Mouse (Mus musculus) heart, postnatal 0 days (tissue): ENCODE data around the gene Cpa5. TPM values are rescaled to one million over a fixed set of nuclear protein-coding genes. Genes with fewer than 3 reads are reported as not detected.

Experiments used
- ATAC-seq: fragments of 200-750 bp; cut with Nextera tagmentation; 2 replicates; pipeline ENCODE4 v1.8.0; 2017; ENCODE audit warnings: low read depth, moderate number of reproducible peaks, moderate library complexity; ENCODE audit not compliant: insufficient read depth
- DNase-seq: peaks from one replicate; pipeline ENCODE4 v3.0.0-alpha.2; 2016; ENCODE audit warnings: low spot score
- H3K27ac ChIP-seq: fragments of 300-500 bp; sonication (generic); 2 replicates; pipeline ENCODE4 v1.5.1; 2014; ENCODE audit warnings: low read depth, mild to moderate bottlenecking
- H3K27me3 ChIP-seq: fragments of 300-500 bp; sonication (generic); 2 replicates; pipeline ENCODE4 v1.6.1; 2014; ENCODE audit warnings: low read length, mixed read lengths; ENCODE audit not compliant: control insufficient read depth, insufficient read depth
- H3K36me3 ChIP-seq: fragments of 300-500 bp; sonication (generic); replicated peaks from 2 replicates; pipeline ENCODE4 v1.6.1; 2014; ENCODE audit warnings: low read length, mixed read lengths; ENCODE audit not compliant: control insufficient read depth, insufficient read depth
- H3K4me1 ChIP-seq: fragments of 300-500 bp; sonication (generic); 2 replicates; pipeline ENCODE4 v1.6.1; 2014; ENCODE audit warnings: antibody characterized with exemption; ENCODE audit not compliant: control insufficient read depth, insufficient read depth
- H3K4me2 ChIP-seq: fragments of 300-500 bp; sonication (generic); 2 replicates; pipeline ENCODE4 v1.6.1; 2014; ENCODE audit warnings: low read depth, mild to moderate bottlenecking, low read length, moderate library complexity
- H3K4me3 ChIP-seq: fragments of 300-500 bp; sonication (generic); 2 replicates; pipeline ENCODE4 v1.5.1; 2014; ENCODE audit warnings: low read depth, low read length
- H3K9ac ChIP-seq: fragments of 300-500 bp; sonication (generic); replicated peaks from 2 replicates; pipeline ENCODE4 v1.6.1; 2014; ENCODE audit warnings: low read depth, low read length, mixed read lengths
- H3K9me3 ChIP-seq: fragments of 300-500 bp; sonication (generic); replicated peaks from 2 replicates; pipeline ENCODE4 v1.6.1; 2016; ENCODE audit warnings: low read length; ENCODE audit not compliant: control insufficient read depth
- CTCF ChIP-seq: IDR thresholded peaks from 2 replicates; pipeline ENCODE4 v1.5.1; 2016; ENCODE audit warnings: antibody characterized with exemption, control low read depth, low read depth
- EP300 ChIP-seq: IDR thresholded peaks from 2 replicates; pipeline ENCODE4 v1.6.1; 2016; ENCODE audit warnings: antibody characterized with exemption, low read depth
- WGBS: fragments of 180-500 bp; shearing (Covaris S2); extraction: QIAGEN DNeasy Blood & Tissue Kit; methylation state at CpG from one replicate; pipeline ENCODE4 v1.1.7; 2014; 5-methylcytosine and 5-hydroxymethylcytosine counted together
- polyA plus RNA-seq: library from polyadenylated mRNA; unstranded; fragments of >200 nt; fragmentation: Nextera tagmentation; extraction: Ambion mirVana; gene quantifications from 2 replicates; pipeline ENCODE4 v1.2.1, GENCODE M21; 2015
- total RNA-seq: library from RNA; depleted of rRNA; stranded (reverse); fragments of >200 nt; gene quantifications from 2 replicates; pipeline ENCODE4 v1.2.3, GENCODE M21; 2014; ENCODE audit warnings: low replicate concordance

The Cpa5 gene
- total and polyA plus RNA-seq, 2 experiments from 2014 or later: 0.46 to 0.67 TPM

GRCm38 (mm10) chr6:30636186-30636842 is 25.5 kb downstream of the Cpa5 start:
- Histone ChIP-seq H3K9ac (no peak overlapping the region), H3K4me3 (no peak overlapping the region), H3K27ac (peak overlapping the region; percentile 1), H3K36me3 (no peaks in the 10 kb centered on the region), H3K4me1 (0 out of 2 replicates have a peak, but pooled peaks cover 10% of the 10 kb centered on the region), H3K9me3 (no peaks in the 10 kb centered on the region), H3K4me2 (no peak overlapping the region), H3K27me3 (no peaks in the 10 kb centered on the region)
- WGBS: 49% methylated on average over 4 of the region's 4 CpGs
- DNase-seq (no peak), ATAC-seq (no peak)
- TF ChIP-seq EP300: no peak
- no peak for TF ChIP-seq CTCF

- no peak for DNase-seq
- 50% methylated on average over 5 of the region's 5 CpGs for WGBS
- Histone ChIP-seq H3K4me3 (no peak within 1 kb of the TSS), H3K9ac (no peak within 1 kb of the TSS), H3K4me2 (no peak within 1 kb of the TSS), H3K9me3 (no peaks in the 10 kb centered on the region), H3K27ac (no peak within 1 kb of the TSS), H3K36me3 (no peaks in the 10 kb centered on the region), H3K27me3 (no peaks in the 10 kb centered on the region), H3K4me1 (0 out of 2 replicates have a peak, but pooled peaks cover 10% of the 10 kb centered on the region)
- ATAC-seq: no peak
- TF ChIP-seq CTCF: no peak
- no peak for TF ChIP-seq EP300
These were observed 28.0 kb downstream of the Cpa5 start, which contains the start of gene Cpa1 for GRCm38 (mm10) chr6:30638674-30639268. Gene Cpa1, plus strand, starts transcription at chr6:30639218.

- TF ChIP-seq EP300 (no peak), CTCF (no peak)
- no peak for DNase-seq
- ATAC-seq: no peak
- Histone ChIP-seq H3K9me3 (no peaks in the 10 kb centered on the region), H3K9ac (no peak overlapping the region), H3K27me3 (no peaks in the 10 kb centered on the region), H3K4me1 (peaks cover under 1% of the 10 kb centered on the region; the same call in 1 of the 2 replicates), H3K4me3 (no peak overlapping the region), H3K27ac (no peak overlapping the region), H3K4me2 (no peak overlapping the region), H3K36me3 (no peaks in the 10 kb centered on the region)
- WGBS: 61% methylated on average over 12 of the region's 12 CpGs
These were observed 33.1 kb downstream of the Cpa5 start for GRCm38 (mm10) chr6:30643694-30644460.

- Histone ChIP-seq H3K27ac (no peak overlapping the region), H3K9me3 (no peaks in the 10 kb centered on the region), H3K4me3 (no peak overlapping the region), H3K9ac (no peak overlapping the region), H3K4me1 (peaks cover 6% of the 10 kb centered on the region), H3K36me3 (no peaks in the 10 kb centered on the region), H3K27me3 (no peaks in the 10 kb centered on the region), H3K4me2 (no peak overlapping the region)
- WGBS: 94% methylated on average over 3 of the region's 3 CpGs
- TF ChIP-seq EP300 (no peak), CTCF (no peak)
- ATAC-seq (no peak), DNase-seq (no peak)
These were observed 33.7 kb downstream of the Cpa5 start for GRCm38 (mm10) chr6:30644462-30644861.

- ATAC-seq (no peak), DNase-seq (no peak)
- H3K27ac ChIP-seq: no peak overlapping the region
- H3K27me3 ChIP-seq: no peaks in the 10 kb centered on the region
- TF ChIP-seq EP300 (no peak), CTCF (no peak)
- peaks cover 10% of the 10 kb centered on the region for H3K4me1 ChIP-seq
- H3K9me3 ChIP-seq: no peaks in the 10 kb centered on the region
- no peak overlapping the region for H3K4me3 ChIP-seq
- H3K36me3 ChIP-seq: no peaks in the 10 kb centered on the region
- no peak overlapping the region for H3K9ac ChIP-seq
- no peak overlapping the region for H3K4me2 ChIP-seq
- 78% methylated on average over 6 of the region's 6 CpGs for WGBS
These were observed 34.6 kb downstream of the Cpa5 start for GRCm38 (mm10) chr6:30645379-30645778.
